ENCODE assay signal across 11 mouse cellular contexts in genomic region chr9:49884516-49885343, GRCm38 (mm10).
DNase-seq lines count a peak whose midpoint lies in the region; ATAC-seq lines count a peak whose summit lies in the region.
"Had no signal": no experiment of that assay in that cellular context is flagged by ENCODE, and none has a peak within 500 bp of the region (broad histone marks: within the 10 kb centered on the region; RNA-seq: fewer than 3 reads in every experiment).

No protein-coding gene starts in this region.

- H3K9ac ChIP-seq in embryonic facial prominence, embryonic 14.5 days (ENCODE audit: low read depth, low read length): no peak overlapping the region
- H3K9ac ChIP-seq in liver, embryonic 12.5 days: no peak overlapping the region
- H3K9ac ChIP-seq: liver, embryonic 15.5 days; stomach, embryonic 15.5 days had no signal

- no peak overlapping the region for H3K4me2 ChIP-seq in embryonic facial prominence, embryonic 14.5 days (ENCODE audit: low read depth, low read length)
- H3K4me2 ChIP-seq in liver, embryonic 12.5 days: no peak overlapping the region
- H3K4me2 ChIP-seq: liver, embryonic 15.5 days; stomach, embryonic 15.5 days had no signal

- no peaks in the 10 kb centered on the region for H3K9me3 ChIP-seq in embryonic facial prominence, embryonic 14.5 days (ENCODE audit: control insufficient read depth, low read length)
- H3K9me3 ChIP-seq in embryonic facial prominence, embryonic 10.5 days: no peaks in the 10 kb centered on the region
- no peaks in the 10 kb centered on the region for H3K9me3 ChIP-seq in liver, embryonic 12.5 days (replicated peaks)
- H3K9me3 ChIP-seq: liver, embryonic 15.5 days; stomach, embryonic 15.5 days had no signal

- ATAC-seq in embryonic facial prominence, embryonic 14.5 days (ENCODE audit: low read depth): peak; percentile 86
- no peak for ATAC-seq in liver, embryonic 12.5 days

- H3K36me3 ChIP-seq in embryonic facial prominence, embryonic 14.5 days (ENCODE audit: control insufficient read depth, insufficient read depth, low read length): no peaks in the 10 kb centered on the region
- H3K36me3 ChIP-seq in embryonic facial prominence, embryonic 10.5 days (replicated peaks): no peaks in the 10 kb centered on the region
- H3K36me3 ChIP-seq in liver, embryonic 12.5 days: no peaks in the 10 kb centered on the region
- H3K36me3 ChIP-seq: liver, embryonic 15.5 days; stomach, embryonic 15.5 days had no signal

- peak; percentile 57 for DNase-seq in embryonic facial prominence, embryonic 14.5 days (ENCODE audit: low spot score)
- DNase-seq in embryonic facial prominence, embryonic 10.5 days (ENCODE audit: low spot score): no peak
- DNase-seq in Muller cell, postnatal 12 days (ENCODE audit: inconsistent ontology term): peak; percentile 68
- peak; percentile 70 to 77 for DNase-seq in cerebellum, postnatal 10 days
- DNase-seq in heart, adult 8-10 months (ENCODE audit: low spot score): peak; percentile 51
- DNase-seq in lung, postnatal 25 days (ENCODE audit: low spot score): no peak
- no peak for DNase-seq in right cerebral cortex, postnatal 4 days
- DNase-seq: kidney, adult 9 months had no signal

- WGBS in embryonic facial prominence, embryonic 14.5 days: 73% methylated on average over 12 of the region's 12 CpGs
- 77% methylated on average over 12 of the region's 12 CpGs for WGBS in embryonic facial prominence, embryonic 10.5 days
- 64% methylated on average over 12 of the region's 12 CpGs for WGBS in liver, embryonic 12.5 days (ENCODE audit: insufficient replicate concordance)

- no peaks in the 10 kb centered on the region for H3K27me3 ChIP-seq in embryonic facial prominence, embryonic 14.5 days (replicated peaks; ENCODE audit: control insufficient read depth, insufficient read depth, low read length)
- H3K27me3 ChIP-seq in embryonic facial prominence, embryonic 10.5 days (replicated peaks; ENCODE audit: low read depth, poor library complexity, severe bottlenecking): no peaks in the 10 kb centered on the region
- H3K27me3 ChIP-seq in liver, embryonic 12.5 days (replicated peaks): no peaks in the 10 kb centered on the region
- H3K27me3 ChIP-seq: liver, embryonic 15.5 days; stomach, embryonic 15.5 days had no signal

- peaks cover 5% of the 10 kb centered on the region; the same call in 1 of the 2 replicates for H3K4me1 ChIP-seq in embryonic facial prominence, embryonic 14.5 days (ENCODE audit: control insufficient read depth, insufficient read depth, low read length)
- peaks cover 8% of the 10 kb centered on the region for H3K4me1 ChIP-seq in embryonic facial prominence, embryonic 10.5 days
- H3K4me1 ChIP-seq in liver, embryonic 12.5 days: no peaks in the 10 kb centered on the region
- H3K4me1 ChIP-seq: liver, embryonic 15.5 days; stomach, embryonic 15.5 days had no signal

- no peak overlapping the region for H3K4me3 ChIP-seq in embryonic facial prominence, embryonic 14.5 days (ENCODE audit: low read depth, low read length)
- H3K4me3 ChIP-seq in embryonic facial prominence, embryonic 10.5 days: no peak overlapping the region
- H3K4me3 ChIP-seq in liver, embryonic 12.5 days: no peak overlapping the region
- H3K4me3 ChIP-seq: liver, embryonic 15.5 days; stomach, embryonic 15.5 days had no signal

- no peak overlapping the region for H3K27ac ChIP-seq in embryonic facial prominence, embryonic 14.5 days (replicated peaks; ENCODE audit: low read depth, low read length)
- no peak overlapping the region for H3K27ac ChIP-seq in embryonic facial prominence, embryonic 10.5 days (replicated peaks)
- no peak overlapping the region for H3K27ac ChIP-seq in liver, embryonic 12.5 days
- H3K27ac ChIP-seq: liver, embryonic 15.5 days; stomach, embryonic 15.5 days had no signal

Comparison
In these comparisons a context has a peak if more than half of its experiments do, and no peak if none do; other contexts are left out.
1. DNase-seq: peak in embryonic facial prominence, embryonic 14.5 days (single experiment), Muller cell, postnatal 12 days (single experiment), cerebellum, postnatal 10 days (2 of 2) and heart, adult 8-10 months (single experiment); none in embryonic facial prominence, embryonic 10.5 days (single experiment), lung, postnatal 25 days (single experiment) and right cerebral cortex, postnatal 4 days (single experiment).